Mouse (Mus musculus): ENCODE data around the gene Mt2.

The Mt2 gene

DNA sequence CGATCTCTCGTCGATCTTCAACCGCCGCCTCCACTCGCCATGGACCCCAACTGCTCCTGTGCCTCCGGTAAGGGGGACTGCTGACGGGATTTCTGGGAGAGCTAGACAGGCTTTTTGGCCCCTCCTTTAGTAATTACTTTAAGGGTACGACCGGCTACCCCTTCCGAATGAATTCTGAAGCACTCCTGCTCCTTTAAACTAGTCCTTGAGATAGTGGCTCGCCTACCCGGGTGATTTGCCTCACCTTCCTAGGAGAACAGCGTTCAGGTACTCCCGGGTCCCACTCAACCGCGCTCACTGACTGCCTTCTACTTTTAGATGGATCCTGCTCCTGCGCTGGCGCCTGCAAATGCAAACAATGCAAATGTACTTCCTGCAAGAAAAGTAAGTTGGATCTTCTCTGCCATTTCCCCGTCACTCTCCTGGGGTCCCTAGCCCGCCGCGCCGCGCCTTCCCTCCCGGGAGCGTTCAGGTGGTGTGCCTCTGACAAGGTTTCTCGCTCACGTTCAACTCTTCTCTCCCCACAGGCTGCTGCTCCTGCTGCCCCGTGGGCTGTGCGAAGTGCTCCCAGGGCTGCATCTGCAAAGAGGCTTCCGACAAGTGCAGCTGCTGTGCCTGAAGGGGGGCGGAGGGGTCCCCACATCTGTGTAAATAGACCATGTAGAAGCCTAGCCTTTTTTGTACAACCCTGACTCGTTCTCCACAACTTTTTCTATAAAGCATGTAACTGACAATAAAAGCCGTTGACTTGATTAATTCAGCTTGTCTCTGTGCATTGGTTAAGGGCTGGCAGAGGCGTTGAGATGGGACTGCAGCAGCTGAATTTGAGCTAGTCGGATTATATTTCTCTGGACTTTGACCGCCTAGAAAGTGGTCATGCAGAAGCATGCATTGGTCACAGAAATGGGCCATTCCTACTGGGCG lies 607 bp downstream of the Mt2 start:
- in situ Hi-C loops (cut with MboI; ENCODE audit: low sequenced_read_pairs) = no loop called here

- in situ Hi-C loops (cut with MboI; ENCODE audit: low sequenced_read_pairs) = no loop called here
Observed at GRCm38 (mm10) chr8:94173848-94174403, 1.5 kb downstream of the Mt2 start.

GRCm38 (mm10) chr8:94174619-94175213 lies 2.3 kb downstream of the Mt2 start:
- in situ Hi-C loops (cut with MboI; ENCODE audit: low sequenced_read_pairs) = loop anchor here (25.0 kb wide), 1 partner anchor 1162 kb away; no protein-coding TSS in a partner anchor

GRCm38 (mm10) chr8:94177716-94178390 lies 5.4 kb downstream of the Mt2 start:
- in situ Hi-C loops (cut with MboI; ENCODE audit: low sequenced_read_pairs) = loop anchor here (25.0 kb wide), 1 partner anchor 1166 kb away; no protein-coding TSS in a partner anchor

GRCm38 (mm10) chr8:94178857-94179712 lies 6.6 kb downstream of the Mt2 start, which contains the start of gene Mt1:
Mt1 (plus strand) TSS chr8:94179082.
- in situ Hi-C loops (cut with MboI; ENCODE audit: low sequenced_read_pairs) = loop anchor here (25.0 kb wide), 1 partner anchor 1167 kb away; no protein-coding TSS in a partner anchor

- in situ Hi-C loops (cut with MboI; ENCODE audit: low sequenced_read_pairs) = loop anchor here (25.0 kb wide), 1 partner anchor 1168 kb away; no protein-coding TSS in a partner anchor
Observed at GRCm38 (mm10) chr8:94179713-94180560, 7.5 kb downstream of the Mt2 start.

- in situ Hi-C loops (cut with MboI; ENCODE audit: low sequenced_read_pairs) = loop anchor here (25.0 kb wide), 1 partner anchor 1168 kb away; no protein-coding TSS in a partner anchor
Observed at GRCm38 (mm10) chr8:94180561-94180908, 8.1 kb downstream of the Mt2 start.

- in situ Hi-C loops (cut with MboI; ENCODE audit: low sequenced_read_pairs) = loop anchor here (25.0 kb wide), 1 partner anchor 1170 kb away; no protein-coding TSS in a partner anchor
Observed at GRCm38 (mm10) chr8:94182055-94182929, 9.8 kb downstream of the Mt2 start.

DNA sequence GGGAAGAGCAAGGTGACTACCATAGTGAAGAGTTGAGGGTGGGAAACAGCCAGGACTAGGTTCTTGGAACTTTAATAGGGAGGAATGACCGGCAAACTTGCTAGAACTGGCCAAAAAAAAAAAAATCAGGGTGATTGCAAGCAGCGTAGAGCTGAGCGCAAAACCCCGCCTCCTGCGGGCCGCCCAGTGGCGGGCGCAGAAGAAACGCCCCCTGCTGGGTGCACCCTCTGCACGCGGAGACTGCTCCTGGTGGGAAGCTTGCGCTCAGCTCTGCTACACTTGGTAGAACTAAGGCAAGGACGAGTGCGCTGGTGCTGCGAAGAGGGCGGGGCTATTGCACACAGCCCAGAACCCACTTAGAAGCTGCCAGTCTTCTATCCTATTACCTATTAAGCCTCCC lies 10.7 kb downstream of the Mt2 start:
- in situ Hi-C loops (cut with MboI; ENCODE audit: low sequenced_read_pairs) = loop anchor here (25.0 kb wide), 1 partner anchor 1171 kb away; no protein-coding TSS in a partner anchor

- in situ Hi-C loops (cut with MboI; ENCODE audit: low sequenced_read_pairs) = loop anchor here (25.0 kb wide), 1 partner anchor 1172 kb away; no protein-coding TSS in a partner anchor
Observed at GRCm38 (mm10) chr8:94184357-94184843, 11.9 kb downstream of the Mt2 start.

DNA sequence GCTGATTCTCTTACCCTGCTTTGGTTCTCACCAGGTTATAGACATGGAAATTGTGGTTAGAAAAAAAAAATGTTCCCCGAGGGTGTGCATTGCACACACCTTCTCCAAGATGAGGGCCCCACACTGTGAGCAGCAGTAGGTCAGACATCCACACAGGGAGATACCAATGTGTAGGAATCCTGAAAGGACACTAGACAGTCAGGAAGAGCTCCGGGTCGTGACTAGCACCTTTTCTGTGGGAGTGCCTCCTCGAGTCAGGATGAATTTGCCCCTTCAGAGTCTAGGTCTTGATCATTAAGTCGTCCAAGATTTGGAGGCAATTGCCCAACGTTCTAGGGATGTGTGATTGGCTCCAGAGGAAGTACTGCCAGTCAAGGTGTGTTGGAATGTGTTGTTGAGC lies 13.3 kb downstream of the Mt2 start:
- in situ Hi-C loops (cut with MboI; ENCODE audit: low sequenced_read_pairs) = loop anchor here (25.0 kb wide), 1 partner anchor 1173 kb away; no protein-coding TSS in a partner anchor

- in situ Hi-C loops (cut with MboI; ENCODE audit: low sequenced_read_pairs) = loop anchor here (25.0 kb wide), 1 partner anchor 1174 kb away; no protein-coding TSS in a partner anchor
Observed at GRCm38 (mm10) chr8:94186542-94186941, 14.1 kb downstream of the Mt2 start.

GRCm38 (mm10) chr8:94187290-94188002 lies 15.0 kb downstream of the Mt2 start:
- in situ Hi-C loops (cut with MboI; ENCODE audit: low sequenced_read_pairs) = loop anchor here (25.0 kb wide), 1 partner anchor 1175 kb away; no protein-coding TSS in a partner anchor

DNA sequence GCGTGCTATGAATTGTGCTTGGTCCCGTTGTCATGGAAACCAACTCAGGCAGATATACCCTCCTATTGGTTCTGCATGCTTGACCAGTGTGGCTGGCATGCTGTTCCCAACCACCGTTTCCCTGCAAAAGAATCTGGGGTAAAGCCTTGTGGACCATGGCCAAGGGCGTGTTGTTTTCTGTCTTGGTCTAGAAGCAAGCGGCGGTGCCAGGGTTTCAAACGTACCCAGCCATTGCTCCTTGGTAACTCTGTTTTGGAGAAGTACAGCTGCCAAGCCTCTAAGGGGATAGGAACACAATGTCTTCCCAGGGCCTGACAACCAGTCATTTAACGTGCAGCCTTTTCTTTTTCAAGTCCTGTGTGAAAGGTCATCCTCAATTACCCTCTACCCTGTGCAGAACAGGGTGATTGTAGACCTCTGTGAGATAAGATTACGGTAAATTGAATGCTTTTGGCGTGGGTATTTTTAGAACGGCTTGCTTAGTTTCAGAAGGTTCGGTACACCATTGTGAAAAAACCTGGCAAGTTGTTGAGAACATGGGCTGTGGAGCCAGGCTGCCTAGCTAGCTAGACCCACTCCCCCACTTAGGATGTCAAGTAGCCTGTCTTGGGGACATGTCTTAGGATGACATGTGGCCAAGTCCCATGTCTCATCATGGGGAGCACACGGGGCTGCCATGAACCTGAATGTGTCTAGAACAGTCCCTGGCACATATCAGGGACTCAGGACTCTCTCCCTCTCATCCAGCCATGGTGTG lies 17.0 kb downstream of the Mt2 start:
- in situ Hi-C loops (cut with MboI; ENCODE audit: low sequenced_read_pairs) = loop anchor here (25.0 kb wide), 1 partner anchor 1177 kb away; no protein-coding TSS in a partner anchor

GRCm38 (mm10) chr8:94191101-94191691 lies 18.7 kb downstream of the Mt2 start:
- in situ Hi-C loops (cut with MboI; ENCODE audit: low sequenced_read_pairs) = loop anchor here (25.0 kb wide), 1 partner anchor 1179 kb away; no protein-coding TSS in a partner anchor

Data from CH12F3 (cell line).